Mouse (Mus musculus): ENCODE data around the gene Pdcd1.

- TF ChIP-seq GATA1 (IDR thresholded peaks at IDR 0.05; ENCODE audit: low read length): no peak
- TF ChIP-seq TAL1 (IDR thresholded peaks at IDR 0.05; ENCODE audit: low read length): no peak
These were observed 63.6 kb downstream of the Pdcd1 start for GRCm38 (mm10) chr1:93988786-93989185.
